8 mouse cellular contexts compared by ENCODE assay signal in genomic region chr10:57796057-57796456, GRCm38 (mm10). TPM values are rescaled to one million over a fixed set of nuclear protein-coding genes. Genes with fewer than 3 reads are reported as not detected.
DNase-seq lines count a peak whose midpoint lies in the region; ATAC-seq and TF ChIP-seq lines count a peak whose summit lies in the region.

No protein-coding gene starts in this region.

- H3K9me3 ChIP-seq in hindbrain, embryonic 14.5 days (ENCODE audit: control insufficient read depth, low read length), result peaks cover 16% of the 10 kb centered on the region; the same call in 1 of the 2 replicates
- H3K9me3 ChIP-seq in limb, embryonic 15.5 days, result no peaks in the 10 kb centered on the region
- H3K9me3 ChIP-seq in midbrain, embryonic 15.5 days, result peaks cover 6% of the 10 kb centered on the region; the same call in 1 of the 2 replicates

- H3K27ac ChIP-seq in hindbrain, embryonic 14.5 days, result no peak overlapping the region
- H3K27ac ChIP-seq in limb, embryonic 15.5 days, result no peak overlapping the region
- H3K27ac ChIP-seq in midbrain, embryonic 15.5 days, result no peak overlapping the region

- no peaks in the 10 kb centered on the region for H3K36me3 ChIP-seq in hindbrain, embryonic 14.5 days (replicated peaks; ENCODE audit: control insufficient read depth, insufficient read depth)
- no peaks in the 10 kb centered on the region for H3K36me3 ChIP-seq in limb, embryonic 15.5 days
- H3K36me3 ChIP-seq in midbrain, embryonic 15.5 days (replicated peaks), result no peaks in the 10 kb centered on the region

- no peak overlapping the region for H3K9ac ChIP-seq in hindbrain, embryonic 14.5 days
- no peak overlapping the region for H3K9ac ChIP-seq in limb, embryonic 15.5 days
- no peak overlapping the region for H3K9ac ChIP-seq in midbrain, embryonic 15.5 days

- peak; percentile 13 for TF ChIP-seq CTCF in Patski (IDR thresholded peaks at IDR 0.05)

- peak; percentile 76 for DNase-seq in CD4-positive helper T cell, adult 2 months (ENCODE audit: low read depth, low spot score)
- DNase-seq in Patski (ENCODE audit: low read depth, low spot score), result no peak
- DNase-seq in hindbrain, embryonic 14.5 days (ENCODE audit: low spot score), result no peak
- DNase-seq in thymus, postnatal 4 days, result peak; percentile 44
- DNase-seq in urinary bladder, adult 2 months (ENCODE audit: low spot score), result no peak

- no peak overlapping the region for H3K4me3 ChIP-seq in hindbrain, embryonic 14.5 days (replicated peaks; ENCODE audit: low read length)
- peak overlapping the region; percentile 54; the same call in 1 of the 2 replicates for H3K4me3 ChIP-seq in limb, embryonic 15.5 days
- no peak overlapping the region for H3K4me3 ChIP-seq in midbrain, embryonic 15.5 days

- H3K4me1 ChIP-seq in hindbrain, embryonic 14.5 days (replicated peaks; ENCODE audit: control insufficient read depth, insufficient read depth, low read length), result peaks cover 11% of the 10 kb centered on the region
- H3K4me1 ChIP-seq in limb, embryonic 15.5 days, result peaks cover 16% of the 10 kb centered on the region
- peaks cover 13% of the 10 kb centered on the region; the same call in 1 of the 2 replicates for H3K4me1 ChIP-seq in midbrain, embryonic 15.5 days

- POLR2A ChIA-PET in Patski (lab: Charles Lee), result no interaction called here

- WGBS in hindbrain, embryonic 14.5 days, result 53% methylated on average over 4 of the region's 4 CpGs
- 29% methylated on average over 4 of the region's 4 CpGs for WGBS in limb, embryonic 15.5 days
- WGBS in midbrain, embryonic 15.5 days, result 58% methylated on average over 4 of the region's 4 CpGs

- in situ Hi-C loops in Patski (cut with MboI; ENCODE audit: low pct_unique_long_range_greater_than_20kb), result no loop called here

- peak overlapping the region; percentile 99 for H3K4me2 ChIP-seq in hindbrain, embryonic 14.5 days (replicated peaks)
- H3K4me2 ChIP-seq in limb, embryonic 15.5 days, result 0 out of 2 replicates have a peak overlapping the region, but pooled peaks have one; percentile 96
- no peak overlapping the region; the same call in 1 of the 2 replicates for H3K4me2 ChIP-seq in midbrain, embryonic 15.5 days

- CTCF ChIA-PET in Patski (lab: Charles Lee), result interaction anchor here (1.5 kb wide), 1 partner anchor 46 kb away, joined by 3 read pairs; no protein-coding TSS in a partner anchor

- H3K27me3 ChIP-seq in Patski, result no peaks in the 10 kb centered on the region
- no peaks in the 10 kb centered on the region for H3K27me3 ChIP-seq in hindbrain, embryonic 14.5 days (ENCODE audit: control insufficient read depth, insufficient read depth, low read length)
- H3K27me3 ChIP-seq in limb, embryonic 15.5 days, result no peaks in the 10 kb centered on the region
- H3K27me3 ChIP-seq in midbrain, embryonic 15.5 days (replicated peaks), result no peaks in the 10 kb centered on the region

- no peak for ATAC-seq in Patski
- peak; percentile 66 for ATAC-seq in erythroid progenitor cell, adult 5-6 weeks (replicated peaks; ENCODE audit: low FRiP score, poor library complexity, severe bottlenecking)
- peak; percentile 49; the same call in 1 of the 2 replicates for ATAC-seq in hindbrain, embryonic 14.5 days (ENCODE audit: low FRiP score)
- ATAC-seq in limb, embryonic 15.5 days (ENCODE audit: insufficient number of reproducible peaks, low FRiP score, low TSS enrichment, low read depth), result no peak
- peak; percentile 30; the same call in 1 of the 2 replicates for ATAC-seq in midbrain, embryonic 15.5 days (replicated peaks)

RNA-seq across cellular contexts. Expression of gene Smpdl3a, which starts 1.9 kb away (rescaled TPM):
- 0.31 TPM for polyA plus RNA-seq in Patski (2021)
- total RNA-seq in erythroid progenitor cell, adult 5-6 weeks (2015; ENCODE audit: low replicate concordance), result 58.0 and 58.7 TPM in 2 replicates
- 13.6 and 15.8 TPM in 2 replicates for total RNA-seq in erythroid progenitor cell, adult 5-6 weeks (2017; ENCODE audit: low replicate concordance)
- 35.3 and 35.9 TPM in 2 replicates for polyA plus RNA-seq in hindbrain, embryonic 14.5 days (2014; fragmentation: Nextera tagmentation; extraction: Ambion mirVana)
- 15.4 and 16.8 TPM in 2 replicates for polyA plus RNA-seq in limb, embryonic 15.5 days (2015; fragmentation: Nextera tagmentation; extraction: Ambion mirVana)
- polyA plus RNA-seq in midbrain, embryonic 15.5 days (2015; fragmentation: Nextera tagmentation; extraction: Ambion mirVana), result 17.8 and 22.2 TPM in 2 replicates
- 46.4 and 50.2 TPM in 2 replicates for polyA plus RNA-seq in urinary bladder, adult 2 months (2012; rRNA removed)

RNA-seq across cellular contexts. Expression of gene Fabp7, which starts 11.4 kb away (rescaled TPM):
- 0.58 TPM for polyA plus RNA-seq in Patski (2021)
- not detected in 2 replicates for total RNA-seq in erythroid progenitor cell, adult 5-6 weeks (2015; ENCODE audit: low replicate concordance)
- not detected in 2 replicates for total RNA-seq in erythroid progenitor cell, adult 5-6 weeks (2017; ENCODE audit: low replicate concordance)
- 2,236 and 2,340 TPM in 2 replicates for polyA plus RNA-seq in hindbrain, embryonic 14.5 days (2014; fragmentation: Nextera tagmentation; extraction: Ambion mirVana)
- polyA plus RNA-seq in limb, embryonic 15.5 days (2015; fragmentation: Nextera tagmentation; extraction: Ambion mirVana), result 9.3 and 9.6 TPM in 2 replicates
- 1,183 and 1,204 TPM in 2 replicates for polyA plus RNA-seq in midbrain, embryonic 15.5 days (2015; fragmentation: Nextera tagmentation; extraction: Ambion mirVana)
- 0.95 and 1.4 TPM in 2 replicates for polyA plus RNA-seq in urinary bladder, adult 2 months (2012; rRNA removed)

Comparison
In these comparisons a context has a peak if more than half of its experiments do, and no peak if none do; other contexts are left out.
1. DNase-seq: peak in CD4-positive helper T cell, adult 2 months (single experiment) and thymus, postnatal 4 days (single experiment); none in Patski (single experiment), hindbrain, embryonic 14.5 days (single experiment) and urinary bladder, adult 2 months (single experiment).
2. ATAC-seq: peak in erythroid progenitor cell, adult 5-6 weeks (single experiment), hindbrain, embryonic 14.5 days (single experiment) and midbrain, embryonic 15.5 days (single experiment); none in Patski (single experiment) and limb, embryonic 15.5 days (single experiment).
3. RNA of gene Smpdl3a, which starts 1.9 kb away (polyA plus RNA-seq): 46.4 to 50.2 TPM in urinary bladder, adult 2 months, 35.3 to 35.9 TPM in hindbrain, embryonic 14.5 days, 17.8 to 22.2 TPM in midbrain, embryonic 15.5 days and 15.4 to 16.8 TPM in limb, embryonic 15.5 days; 0.31 TPM in Patski (single experiment); every median in the first group is over 10 times any median in the second.
4. RNA of gene Fabp7, which starts 11.4 kb away (polyA plus RNA-seq): 2,236 to 2,340 TPM in hindbrain, embryonic 14.5 days and 1,183 to 1,204 TPM in midbrain, embryonic 15.5 days; 9.3 to 9.6 TPM in limb, embryonic 15.5 days, 0.95 to 1.4 TPM in urinary bladder, adult 2 months and 0.58 TPM in Patski (single experiment); every median in the first group is over 100 times any median in the second.